Mouse (Mus musculus): ENCODE measurements around the gene Zfand4.

The Zfand4 gene

DNA sequence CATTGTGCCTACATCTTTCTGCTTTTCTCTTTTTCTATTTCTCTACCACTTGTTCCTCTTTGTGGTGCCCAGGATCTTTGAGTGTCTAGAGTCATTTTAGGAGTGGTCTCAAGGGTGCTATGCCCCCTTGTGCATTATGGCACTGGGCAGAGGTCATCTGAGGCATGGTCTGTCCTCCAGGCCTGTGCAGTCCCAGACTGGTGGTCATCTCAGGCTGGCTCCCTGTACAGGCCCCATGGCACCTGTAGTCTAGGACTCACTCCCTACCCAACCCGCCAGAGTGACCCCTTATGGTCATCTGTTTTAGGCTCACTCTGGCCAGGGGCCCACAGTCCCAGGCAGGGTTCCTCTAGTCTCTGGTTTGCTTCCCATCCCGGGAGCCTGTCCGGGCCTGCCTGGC lies 107.5 kb downstream of the Zfand4 start:
- no peak for DNase-seq (ENCODE audit: low read depth, low spot score)

- DNase-seq (ENCODE audit: low read depth, low spot score) = no peak
Observed at GRCm38 (mm10) chr6:116374136-116374535, 110.1 kb downstream of the Zfand4 start.

GRCm38 (mm10) chr6:116374618-116375017 lies 110.6 kb downstream of the Zfand4 start:
- DNase-seq (ENCODE audit: low read depth, low spot score) = peak; percentile 15

- no peak for DNase-seq (ENCODE audit: low read depth, low spot score)
Observed at GRCm38 (mm10) chr6:116378892-116379291, 114.9 kb downstream of the Zfand4 start.
